Mouse (Mus musculus) kidney, adult 10 weeks (tissue): ENCODE measurements around the gene Nav3. TPM values are rescaled to one million over a fixed set of nuclear protein-coding genes. Genes with fewer than 3 reads are reported as not detected.

ENCODE experiments used
- polyA plus RNA-seq: library from polyadenylated mRNA; stranded (reverse); fragments of 350-450 nt; fragmentation: Illumina TruSeq; extraction: RNeasy Lipid Tissue Mini Kit (QIAGEN cat#74804); gene quantifications from one replicate; pipeline ENCODE4 v1.2.3, GENCODE M21; 2014; ENCODE audit warnings: low read depth, low replicate concordance

Gene Nav3
- polyA plus RNA-seq = 1.2 TPM

GRCm38 (mm10) chr10:110455838-110456493, at the start of gene Nav3:
TSS of gene Nav3 (minus strand) at chr10:110456204.

